18 mouse cellular contexts compared by ENCODE assay signal in the genomic region with DNA sequence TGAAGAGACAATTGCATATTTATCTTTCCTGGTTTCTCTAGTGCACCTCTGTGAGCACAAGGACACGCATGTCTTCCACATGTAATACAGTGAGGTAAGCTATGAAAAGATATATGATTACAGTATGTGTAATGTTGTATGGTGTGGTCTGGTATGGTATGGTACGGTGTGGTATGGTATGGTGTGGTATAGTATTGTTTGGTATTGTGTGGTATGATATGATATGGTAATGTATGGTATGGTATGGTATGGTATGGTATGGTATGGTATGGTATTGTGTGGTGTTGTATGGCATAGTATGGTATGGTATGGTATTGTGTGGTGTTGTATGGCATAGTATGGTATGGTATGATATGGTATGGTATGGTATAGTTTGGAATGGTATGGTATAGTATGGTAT.
"Had no signal": no experiment of that assay in that cellular context is flagged by ENCODE, and none has a peak within 500 bp of the region (broad histone marks: within the 10 kb centered on the region; RNA-seq: fewer than 3 reads in every experiment).

No protein-coding gene starts in this region.

- H3K36me3 ChIP-seq: liver, embryonic 13.5 days; liver, embryonic 15.5 days; midbrain, embryonic 10.5 days; neural tube, embryonic 13.5 days; neural tube, embryonic 15.5 days had no signal

- H3K9ac ChIP-seq: liver, embryonic 13.5 days; liver, embryonic 15.5 days; lung, embryonic 14.5 days; neural tube, embryonic 13.5 days; neural tube, embryonic 15.5 days had no signal

- H3K27ac ChIP-seq: liver, embryonic 13.5 days; liver, embryonic 15.5 days; midbrain, embryonic 10.5 days; neural tube, embryonic 13.5 days; neural tube, embryonic 15.5 days had no signal

- H3K4me1 ChIP-seq: liver, embryonic 13.5 days; liver, embryonic 15.5 days; midbrain, embryonic 10.5 days; neural tube, embryonic 13.5 days; neural tube, embryonic 15.5 days had no signal

- H3K4me3 ChIP-seq: liver, embryonic 13.5 days; liver, embryonic 15.5 days; midbrain, embryonic 10.5 days; myocyte; neural tube, embryonic 13.5 days; neural tube, embryonic 15.5 days had no signal

- H3K27me3 ChIP-seq: liver, embryonic 13.5 days; liver, embryonic 15.5 days; neural tube, embryonic 13.5 days; neural tube, embryonic 15.5 days had no signal

- H3K9me3 ChIP-seq: liver, embryonic 13.5 days; liver, embryonic 15.5 days; midbrain, embryonic 10.5 days; neural tube, embryonic 13.5 days; neural tube, embryonic 15.5 days had no signal

- H3K4me2 ChIP-seq: liver, embryonic 13.5 days; liver, embryonic 15.5 days; lung, embryonic 14.5 days; neural tube, embryonic 13.5 days; neural tube, embryonic 15.5 days had no signal

- DNase-seq: liver, embryonic 13.5 days; lung, adult 18-20 months; lung, embryonic 14.5 days; lung, postnatal 10 days; lung, postnatal 4 days; retina, postnatal 1 day; right cerebral cortex, adult 18-20 months; right cerebral cortex, postnatal 25 days; right cerebral cortex, postnatal 4 days; spleen, adult 18-20 months; thymus, adult 18-20 months; thymus, postnatal 14 days; thymus, postnatal 36 days had no signal
